Mouse (Mus musculus) hindbrain, embryonic 14.5 days (tissue): ENCODE data around the gene Kcnh2. TPM values are rescaled to one million over a fixed set of nuclear protein-coding genes. Genes with fewer than 3 reads are reported as not detected.

ENCODE experiments used
- ATAC-seq: fragments of 200-750 bp; cut with Nextera tagmentation; 2 replicates; pipeline ENCODE4 v1.8.0; 2017; ENCODE audit warnings: moderate number of reproducible peaks, mild to moderate bottlenecking, moderate TSS enrichment, moderate library complexity; ENCODE audit not compliant: low FRiP score
- DNase-seq: peaks from one replicate; pipeline ENCODE4 v3.0.0-alpha.2; 2015; ENCODE audit warnings: low spot score
- H3K27ac ChIP-seq: fragments of 300-500 bp; sonication (generic); 2 replicates; pipeline ENCODE4 v1.5.1; 2014; ENCODE audit warnings: mild to moderate bottlenecking, moderate library complexity
- H3K27me3 ChIP-seq: fragments of 300-500 bp; sonication (generic); 2 replicates; pipeline ENCODE4 v1.6.1; 2014; ENCODE audit warnings: mild to moderate bottlenecking, low read length, mixed read lengths; ENCODE audit not compliant: control insufficient read depth, insufficient read depth
- H3K36me3 ChIP-seq: fragments of 300-500 bp; sonication (generic); replicated peaks from 2 replicates; pipeline ENCODE4 v1.6.1; 2014; ENCODE audit not compliant: control insufficient read depth, insufficient read depth
- H3K4me1 ChIP-seq: fragments of 300-500 bp; sonication (generic); replicated peaks from 2 replicates; pipeline ENCODE4 v1.6.1; 2014; ENCODE audit warnings: antibody characterized with exemption, low read length, mixed read lengths; ENCODE audit not compliant: control insufficient read depth, insufficient read depth
- H3K4me2 ChIP-seq: fragments of 300-500 bp; sonication (generic); replicated peaks from 2 replicates; pipeline ENCODE4 v1.6.1; 2014; ENCODE audit warnings: mild to moderate bottlenecking, moderate library complexity
- H3K4me3 ChIP-seq: fragments of 300-500 bp; sonication (generic); replicated peaks from 2 replicates; pipeline ENCODE4 v1.5.1; 2014; ENCODE audit warnings: mild to moderate bottlenecking, low read length
- H3K9ac ChIP-seq: fragments of 300-500 bp; sonication (generic); 2 replicates; pipeline ENCODE4 v1.6.1; 2014
- H3K9me3 ChIP-seq: fragments of 300-500 bp; sonication (generic); 2 replicates; pipeline ENCODE4 v1.6.1; 2016; ENCODE audit warnings: low read length; ENCODE audit not compliant: control insufficient read depth
- WGBS: fragments of 180-500 bp; shearing (Covaris S2); extraction: QIAGEN DNeasy Blood & Tissue Kit; methylation state at CpG from one replicate; pipeline ENCODE4 v1.1.7; 2014; 5-methylcytosine and 5-hydroxymethylcytosine counted together
- polyA plus RNA-seq: library from polyadenylated mRNA; unstranded; fragments of >200 nt; fragmentation: Nextera tagmentation; extraction: Ambion mirVana; gene quantifications from 2 replicates; pipeline ENCODE4 v1.2.1, GENCODE M21; 2014

Kcnh2 gene
- polyA plus RNA-seq, 1 experiment from 2014 or later: 15.1 TPM

- Histone ChIP-seq H3K4me1 (peaks cover 48% of the 10 kb centered on the region), H3K27ac (peak overlapping the region; percentile 94), H3K9me3 (no peaks in the 10 kb centered on the region), H3K9ac (peak overlapping the region; percentile 89), H3K36me3 (no peaks in the 10 kb centered on the region), H3K27me3 (0 out of 2 replicates have a peak, but pooled peaks cover 3% of the 10 kb centered on the region), H3K4me3 (peak overlapping the region; percentile 84), H3K4me2 (peak overlapping the region; percentile 97)
- peak; percentile 89 for ATAC-seq
- DNase-seq: peak; percentile 87
- 2% methylated on average over 31 of the region's 41 CpGs for WGBS
Observed at GRCm38 (mm10) chr5:24351701-24352171, 332 bp upstream of the Kcnh2 start.

DNA sequence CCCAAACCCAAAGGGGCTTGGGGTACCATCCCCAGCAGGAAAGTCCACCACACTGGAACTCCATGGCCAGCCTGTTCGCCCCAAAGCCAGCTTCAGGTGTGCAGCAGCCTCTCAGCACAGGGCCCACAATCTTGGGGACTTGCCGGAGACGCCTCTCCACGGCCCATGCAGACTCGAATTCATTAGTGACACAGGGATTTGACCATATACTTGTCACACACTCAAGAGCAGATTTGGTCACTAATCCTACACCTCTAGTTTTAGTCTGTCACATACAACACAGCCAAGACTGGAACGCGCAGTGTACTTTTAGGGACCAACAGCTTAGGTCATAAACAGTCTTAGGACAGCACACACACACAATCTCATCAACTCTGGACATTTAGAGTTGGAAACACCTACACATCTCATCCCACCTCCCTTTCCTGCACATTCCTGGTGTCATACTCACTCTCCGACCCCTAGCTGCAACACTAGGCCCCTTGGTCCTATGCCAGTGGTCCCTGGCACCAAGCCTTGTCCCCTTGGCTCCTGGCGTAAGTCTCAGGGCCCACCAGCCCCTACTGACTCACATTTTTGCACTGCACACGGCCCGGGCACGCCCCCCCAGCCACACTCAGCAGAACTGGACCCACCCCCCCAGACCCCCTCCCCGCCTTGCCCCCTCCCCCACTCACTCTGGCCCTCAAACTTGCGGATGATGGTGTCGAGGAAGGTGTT is 713 bp downstream of the Kcnh2 start:
- Histone ChIP-seq H3K4me3 (peak overlapping the region; percentile 84), H3K36me3 (peaks cover 6% of the 10 kb centered on the region; the same call in 1 of the 2 replicates), H3K9ac (peak overlapping the region; percentile 89), H3K9me3 (no peaks in the 10 kb centered on the region), H3K27ac (peak overlapping the region; percentile 94; the same call in 1 of the 2 replicates), H3K4me2 (peak overlapping the region; percentile 97), H3K4me1 (peaks cover 48% of the 10 kb centered on the region), H3K27me3 (0 out of 2 replicates have a peak, but pooled peaks cover 3% of the 10 kb centered on the region)
- WGBS: 36% methylated on average over 12 of the region's 15 CpGs
- no peak for ATAC-seq
- DNase-seq: no peak

GRCm38 (mm10) chr5:24350073-24350472 is 1.3 kb downstream of the Kcnh2 start:
- Histone ChIP-seq H3K9ac (peak overlapping the region; percentile 89), H3K4me2 (peak overlapping the region; percentile 97), H3K27me3 (0 out of 2 replicates have a peak, but pooled peaks cover 3% of the 10 kb centered on the region), H3K4me3 (peak overlapping the region; percentile 84), H3K4me1 (peaks cover 54% of the 10 kb centered on the region), H3K36me3 (peaks cover 6% of the 10 kb centered on the region; the same call in 1 of the 2 replicates), H3K9me3 (no peaks in the 10 kb centered on the region), H3K27ac (no peak overlapping the region)
- 42% methylated on average over 3 of the region's 3 CpGs for WGBS
- DNase-seq (no peak), ATAC-seq (no peak)

DNA sequence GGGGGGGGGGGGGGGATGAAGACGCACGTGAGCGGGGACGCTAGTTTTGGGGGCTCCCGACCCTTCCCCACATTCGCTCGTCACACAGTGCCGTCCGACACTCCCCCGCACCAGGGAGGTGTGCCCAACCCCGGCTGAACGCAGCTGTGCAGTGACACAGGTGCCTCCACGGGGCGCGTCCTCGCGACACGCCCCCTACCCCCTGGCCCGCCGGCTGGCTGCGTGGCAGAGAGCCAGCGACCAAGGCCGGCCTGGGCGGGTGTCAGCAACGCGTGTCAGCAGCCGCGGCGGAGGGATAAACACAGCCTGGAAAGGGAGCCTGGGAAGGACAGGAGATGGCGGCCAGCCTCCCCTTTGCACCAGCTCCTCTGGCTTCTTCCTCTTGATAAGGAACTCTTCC is 2.9 kb downstream of the Kcnh2 start:
- Histone ChIP-seq H3K9ac (peak overlapping the region; percentile 63), H3K4me2 (peak overlapping the region; percentile 97), H3K27me3 (0 out of 2 replicates have a peak, but pooled peaks cover 3% of the 10 kb centered on the region), H3K9me3 (no peaks in the 10 kb centered on the region), H3K4me1 (peaks cover 69% of the 10 kb centered on the region), H3K27ac (peak overlapping the region; percentile 41), H3K4me3 (peak overlapping the region; percentile 49), H3K36me3 (peaks cover 6% of the 10 kb centered on the region; the same call in 1 of the 2 replicates)
- no peak for ATAC-seq
- DNase-seq: no peak
- under 1% methylated on average over 26 of the region's 30 CpGs for WGBS

DNA sequence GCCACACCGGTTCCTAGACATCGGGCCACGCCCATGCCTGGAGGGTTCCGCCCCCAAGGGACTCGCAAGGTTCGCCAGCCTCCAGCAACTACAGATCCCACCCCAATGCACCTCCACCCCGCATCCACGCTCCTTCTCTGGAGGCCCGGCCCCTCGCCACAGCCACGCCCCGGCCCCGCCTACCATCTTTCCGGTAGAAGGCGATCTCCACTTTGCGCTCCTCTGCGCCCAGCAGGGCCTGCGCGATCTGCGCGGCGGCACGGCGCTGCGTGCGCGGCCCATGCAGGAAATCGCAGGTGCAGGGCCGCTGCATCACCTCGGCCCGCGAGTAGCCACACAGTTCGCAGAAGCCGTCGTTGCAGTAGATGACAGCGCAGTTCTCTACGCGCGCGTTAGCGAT is 3.3 kb downstream of the Kcnh2 start:
- H3K27me3 ChIP-seq: 0 out of 2 replicates have a peak, but pooled peaks cover 3% of the 10 kb centered on the region
- ATAC-seq: peak; percentile 14
- under 1% methylated on average over 41 of the region's 41 CpGs for WGBS
- H3K9ac ChIP-seq: peak overlapping the region; percentile 63
- peak overlapping the region; percentile 41 for H3K27ac ChIP-seq
- H3K9me3 ChIP-seq: no peaks in the 10 kb centered on the region
- peaks cover 6% of the 10 kb centered on the region; the same call in 1 of the 2 replicates for H3K36me3 ChIP-seq
- peaks cover 73% of the 10 kb centered on the region for H3K4me1 ChIP-seq
- H3K4me3 ChIP-seq: peak overlapping the region; percentile 49
- peak; percentile 51 for DNase-seq
- peak overlapping the region; percentile 97 for H3K4me2 ChIP-seq

DNA sequence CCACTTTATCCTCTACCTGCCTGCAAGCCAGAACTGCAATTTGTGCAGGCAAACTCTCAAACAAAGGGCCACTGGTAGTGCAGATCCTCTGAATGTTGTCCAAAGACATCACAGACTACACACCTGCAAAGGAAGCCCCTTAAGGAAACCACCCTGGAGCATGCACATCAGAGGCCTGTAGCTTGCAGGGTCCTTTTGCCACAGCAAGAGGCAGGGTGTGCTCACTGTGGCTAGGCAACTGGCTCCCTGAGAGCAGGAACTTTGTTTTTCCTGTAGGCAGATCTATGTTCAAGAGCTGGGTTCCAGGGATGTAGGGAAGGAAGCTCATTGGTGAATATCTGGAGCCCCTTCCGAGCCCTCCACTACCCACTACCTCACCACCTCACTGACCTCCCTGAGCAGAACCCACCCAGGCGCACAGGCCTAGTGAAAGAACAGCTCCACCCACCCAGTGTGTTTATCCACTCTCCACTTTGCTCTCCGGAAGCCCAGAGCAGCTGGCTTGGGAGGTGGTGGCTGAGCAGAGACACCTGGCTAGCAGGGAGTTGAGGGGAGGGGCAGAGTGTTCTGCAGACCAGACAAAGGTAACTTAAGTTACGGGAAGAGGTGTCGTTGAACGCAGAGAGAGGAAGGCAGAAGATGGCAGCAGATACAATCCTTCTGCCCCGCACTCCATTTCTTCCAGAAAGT is 4.1 kb downstream of the Kcnh2 start:
- H3K9ac ChIP-seq: 0 out of 2 replicates have a peak overlapping the region, but pooled peaks have one; percentile 63
- H3K27me3 ChIP-seq: 0 out of 2 replicates have a peak, but pooled peaks cover 3% of the 10 kb centered on the region
- 69% methylated on average over 7 of the region's 7 CpGs for WGBS
- H3K4me3 ChIP-seq: peak overlapping the region; percentile 49
- peaks cover 6% of the 10 kb centered on the region; the same call in 1 of the 2 replicates for H3K36me3 ChIP-seq
- H3K27ac ChIP-seq: no peak overlapping the region
- DNase-seq (no peak), ATAC-seq (no peak)
- H3K9me3 ChIP-seq: no peaks in the 10 kb centered on the region
- H3K4me1 ChIP-seq: peaks cover 70% of the 10 kb centered on the region
- peak overlapping the region; percentile 97 for H3K4me2 ChIP-seq

- H3K4me1 ChIP-seq: peaks cover 64% of the 10 kb centered on the region
Observed at GRCm38 (mm10) chr5:24346313-24346712, 5.1 kb downstream of the Kcnh2 start.

GRCm38 (mm10) chr5:24344477-24345051 is 6.8 kb downstream of the Kcnh2 start:
- DNase-seq (no peak), ATAC-seq (peak; percentile 44)
- H3K4me3 ChIP-seq: no peak overlapping the region
- H3K36me3 ChIP-seq: peaks cover 6% of the 10 kb centered on the region; the same call in 1 of the 2 replicates
- peak overlapping the region; percentile 98 for H3K27ac ChIP-seq
- 6% methylated on average over 12 of the region's 12 CpGs for WGBS
- peak overlapping the region; percentile 56 for H3K9ac ChIP-seq
- no peaks in the 10 kb centered on the region for H3K9me3 ChIP-seq
- 0 out of 2 replicates have a peak, but pooled peaks cover 3% of the 10 kb centered on the region for H3K27me3 ChIP-seq
- peaks cover 51% of the 10 kb centered on the region for H3K4me1 ChIP-seq
- peak overlapping the region; percentile 41 for H3K4me2 ChIP-seq

More at GRCm38 (mm10) chr5:24346313-24346712, 5.1 kb downstream of the Kcnh2 start:
- H3K4me2 ChIP-seq: no peak overlapping the region
- ATAC-seq: no peak
- H3K36me3 ChIP-seq: peaks cover 6% of the 10 kb centered on the region; the same call in 1 of the 2 replicates
- no peak overlapping the region for H3K27ac ChIP-seq
- no peaks in the 10 kb centered on the region for H3K9me3 ChIP-seq
- no peak for DNase-seq
- 0 out of 2 replicates have a peak, but pooled peaks cover 3% of the 10 kb centered on the region for H3K27me3 ChIP-seq
- 96% methylated on average over 7 of the region's 7 CpGs for WGBS
- H3K4me3 ChIP-seq: no peak overlapping the region
- H3K9ac ChIP-seq: no peak overlapping the region
